Mouse (Mus musculus) E14TG2a.4 (cell line): ENCODE measurements around the gene Phox2a.
A peak's percentile ranks its signal among the peaks of the same experiment; 100 is the strongest.

Experiments used
- H3K27me3 ChIP-seq: 2 replicates; pipeline ENCODE4 v1.6.1; 2014; ENCODE audit warnings: low read length, control low read depth; ENCODE audit not compliant: insufficient read depth
- H3K36me3 ChIP-seq: 2 replicates; pipeline ENCODE4 v1.6.1; 2014; ENCODE audit warnings: low read length, control low read depth; ENCODE audit not compliant: insufficient read depth
- H3K4me1 ChIP-seq: replicated peaks from 2 replicates; pipeline ENCODE4 v1.6.1; 2014; ENCODE audit warnings: low read depth, low read length, control low read depth
- H3K4me3 ChIP-seq: replicated peaks from 2 replicates; pipeline ENCODE4 v1.5.1; 2014; ENCODE audit warnings: mild to moderate bottlenecking, low read length
- H3K9me3 ChIP-seq: 2 replicates; pipeline ENCODE4 v1.6.1; 2014; ENCODE audit warnings: low read length, control low read depth
- CTCF ChIP-seq: conservative IDR thresholded peaks from 2 replicates; pipeline ENCODE4 v1.5.1; 2014; ENCODE audit warnings: low read length
- NANOG ChIP-seq: IDR thresholded peaks from 2 replicates; pipeline ENCODE4 v1.6.1; 2014; ENCODE audit warnings: borderline replicate concordance, low read length, mixed read lengths
- POU5F1 ChIP-seq: IDR thresholded peaks from 2 replicates; pipeline ENCODE4 v1.6.1; 2014; ENCODE audit warnings: low read length, borderline replicate concordance

Gene Phox2a

GRCm38 (mm10) chr7:101836271-101837153 lies 18.4 kb downstream of the Phox2a start:
- H3K9me3 ChIP-seq: no peaks in the 10 kb centered on the region
- peak overlapping the region; percentile 91 for H3K4me3 ChIP-seq
- no peaks in the 10 kb centered on the region for H3K27me3 ChIP-seq
- peaks cover 58% of the 10 kb centered on the region for H3K36me3 ChIP-seq
- no peak for TF ChIP-seq NANOG
- TF ChIP-seq CTCF: no peak
- TF ChIP-seq POU5F1: no peak
- peaks cover 79% of the 10 kb centered on the region for H3K4me1 ChIP-seq

- Histone ChIP-seq H3K27me3 (no peaks in the 10 kb centered on the region), H3K36me3 (peaks cover 52% of the 10 kb centered on the region), H3K4me1 (peaks cover 72% of the 10 kb centered on the region), H3K9me3 (no peaks in the 10 kb centered on the region), H3K4me3 (peak overlapping the region; percentile 91)
- no peak for TF ChIP-seq POU5F1
- no peak for TF ChIP-seq CTCF
- no peak for TF ChIP-seq NANOG
These were observed 19.1 kb downstream of the Phox2a start for GRCm38 (mm10) chr7:101837154-101837605.

DNA sequence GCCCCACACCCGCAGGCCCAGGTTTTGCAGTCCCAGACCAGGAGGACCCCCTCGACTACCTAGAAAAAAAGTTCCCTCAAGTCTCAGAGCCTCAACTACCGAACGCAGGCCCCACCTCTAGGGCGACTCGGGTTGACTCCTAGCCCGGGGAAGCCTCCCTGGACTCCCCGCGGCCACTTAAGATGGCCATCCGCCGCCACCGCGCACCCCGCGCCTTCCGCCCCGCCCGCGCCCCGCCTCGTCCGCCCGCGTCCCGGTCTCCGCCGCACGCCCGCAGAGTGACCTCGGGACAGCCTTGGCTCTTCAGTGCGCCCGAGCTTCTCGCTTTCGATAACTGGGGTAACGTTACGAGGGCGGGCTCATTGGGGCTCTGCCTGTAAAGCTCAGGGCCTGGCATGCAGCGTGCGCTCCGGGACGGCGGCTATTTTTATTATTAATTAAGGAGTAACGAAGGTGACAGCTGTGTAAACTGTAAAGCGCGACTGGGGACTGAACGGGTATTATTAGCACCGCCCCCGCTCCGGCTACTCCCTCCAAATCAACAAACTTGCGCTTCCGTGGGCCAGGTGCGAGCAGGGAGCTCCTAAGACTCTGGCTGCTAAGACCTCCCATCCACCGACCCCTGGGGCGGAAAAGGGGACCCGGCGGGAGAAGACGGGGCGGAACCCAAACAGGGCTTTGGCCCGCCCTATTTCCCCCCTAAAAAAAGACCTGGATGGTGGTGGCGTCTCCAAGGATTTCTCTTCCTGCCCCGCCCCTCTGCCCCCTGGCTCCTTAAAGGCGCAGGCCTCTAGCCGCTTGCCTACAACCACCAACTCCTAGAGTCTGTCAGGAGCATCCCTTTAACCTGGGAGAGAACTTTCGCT lies 19.7 kb downstream of the Phox2a start, which contains the start of gene Inppl1:
Gene Inppl1, minus strand, starts transcription at position 624 of the 866 bp plus-strand sequence.
- Histone ChIP-seq H3K4me1 (peaks cover 66% of the 10 kb centered on the region), H3K9me3 (no peaks in the 10 kb centered on the region), H3K4me3 (peak within 1 kb of the TSS; percentile 91), H3K36me3 (peaks cover 45% of the 10 kb centered on the region), H3K27me3 (no peaks in the 10 kb centered on the region)
- TF ChIP-seq POU5F1 (no peak), NANOG (no peak), CTCF (no peak)

GRCm38 (mm10) chr7:101844186-101844585 lies 26.1 kb downstream of the Phox2a start:
- no peaks in the 10 kb centered on the region for H3K27me3 ChIP-seq
- H3K4me1 ChIP-seq: peaks cover 33% of the 10 kb centered on the region
- peaks cover 20% of the 10 kb centered on the region for H3K36me3 ChIP-seq
- no peaks in the 10 kb centered on the region for H3K9me3 ChIP-seq
- no peak overlapping the region for H3K4me3 ChIP-seq
- TF ChIP-seq POU5F1 (no peak), NANOG (no peak), CTCF (no peak)

DNA sequence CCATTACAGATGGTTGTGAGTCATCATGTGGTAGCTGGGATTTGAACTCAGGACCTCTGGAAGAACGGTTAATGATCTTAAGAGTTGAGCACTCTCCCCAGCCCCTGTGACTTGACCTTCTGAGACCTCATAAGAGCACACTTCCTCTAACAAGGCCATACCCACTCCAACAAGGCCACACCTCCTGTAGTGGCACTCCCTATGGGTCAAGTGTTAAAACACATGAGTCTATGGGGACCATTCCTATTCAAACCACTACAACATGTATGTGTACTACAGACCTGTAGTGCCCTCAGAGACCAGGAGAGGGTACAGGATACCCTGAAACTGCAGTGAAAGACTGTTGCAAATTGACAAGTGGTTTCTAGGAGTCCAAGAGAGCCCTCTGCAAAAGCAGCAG lies 29.8 kb downstream of the Phox2a start:
- peaks cover 10% of the 10 kb centered on the region for H3K4me1 ChIP-seq
- H3K36me3 ChIP-seq: peaks cover 6% of the 10 kb centered on the region; the same call in 1 of the 2 replicates
- H3K27me3 ChIP-seq: no peaks in the 10 kb centered on the region
- H3K9me3 ChIP-seq: no peaks in the 10 kb centered on the region
- no peak overlapping the region for H3K4me3 ChIP-seq
- TF ChIP-seq POU5F1: no peak
- no peak; the same call in 1 of the 2 replicates for TF ChIP-seq CTCF
- no peak for TF ChIP-seq NANOG

- H3K27me3 ChIP-seq: no peaks in the 10 kb centered on the region
- H3K9me3 ChIP-seq: no peaks in the 10 kb centered on the region
- H3K4me1 ChIP-seq: no peaks in the 10 kb centered on the region
- TF ChIP-seq POU5F1 (no peak), CTCF (no peak), NANOG (no peak)
- peaks cover 32% of the 10 kb centered on the region for H3K36me3 ChIP-seq
- H3K4me3 ChIP-seq: no peak overlapping the region
These were observed 33.6 kb downstream of the Phox2a start for GRCm38 (mm10) chr7:101851689-101852088.

DNA sequence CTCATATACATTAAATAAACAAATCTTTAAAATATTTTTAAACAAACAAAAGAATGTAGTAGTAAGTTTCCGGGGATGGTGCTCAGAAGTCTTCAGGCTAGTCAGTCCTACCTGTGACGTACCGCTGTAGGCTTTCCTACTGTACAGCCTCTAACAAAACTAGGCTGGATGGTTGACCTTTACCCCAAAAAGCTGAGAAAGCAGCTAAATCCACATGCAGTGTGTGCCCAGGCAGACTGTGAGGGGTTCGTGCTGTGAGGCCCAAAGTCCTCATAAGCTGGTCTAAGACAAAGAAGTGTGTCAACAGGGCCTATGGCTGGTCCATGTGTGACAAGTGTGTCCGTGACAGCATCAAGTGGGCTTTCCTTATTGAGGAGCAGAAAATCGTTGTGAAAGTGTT lies 34.7 kb downstream of the Phox2a start:
- no peaks in the 10 kb centered on the region for H3K27me3 ChIP-seq
- 0 out of 2 replicates have a peak, but pooled peaks cover under 1% of the 10 kb centered on the region for H3K4me1 ChIP-seq
- no peaks in the 10 kb centered on the region for H3K9me3 ChIP-seq
- H3K36me3 ChIP-seq: peaks cover 43% of the 10 kb centered on the region
- TF ChIP-seq NANOG (no peak), POU5F1 (no peak), CTCF (no peak)
- no peak overlapping the region for H3K4me3 ChIP-seq

GRCm38 (mm10) chr7:101853816-101854215 lies 35.7 kb downstream of the Phox2a start:
- TF ChIP-seq CTCF (no peak), NANOG (no peak), POU5F1 (no peak)
- Histone ChIP-seq H3K9me3 (no peaks in the 10 kb centered on the region), H3K27me3 (no peaks in the 10 kb centered on the region), H3K36me3 (peaks cover 50% of the 10 kb centered on the region), H3K4me1 (peaks cover 9% of the 10 kb centered on the region), H3K4me3 (no peak overlapping the region)
